Mouse (Mus musculus) heart, postnatal 0 days (tissue): ENCODE measurements around the gene Scn2a. TPM values are rescaled to one million over a fixed set of nuclear protein-coding genes. Genes with fewer than 3 reads are reported as not detected.

Experiments
- ATAC-seq: fragments of 200-750 bp; cut with Nextera tagmentation; 2 replicates; pipeline ENCODE4 v1.8.0; 2017; ENCODE audit warnings: low read depth, moderate number of reproducible peaks, moderate library complexity; ENCODE audit not compliant: insufficient read depth
- DNase-seq: peaks from one replicate; pipeline ENCODE4 v3.0.0-alpha.2; 2016; ENCODE audit warnings: low spot score
- H3K27ac ChIP-seq: fragments of 300-500 bp; sonication (generic); 2 replicates; pipeline ENCODE4 v1.5.1; 2014; ENCODE audit warnings: low read depth, mild to moderate bottlenecking
- H3K27me3 ChIP-seq: fragments of 300-500 bp; sonication (generic); 2 replicates; pipeline ENCODE4 v1.6.1; 2014; ENCODE audit warnings: low read length, mixed read lengths; ENCODE audit not compliant: control insufficient read depth, insufficient read depth
- H3K36me3 ChIP-seq: fragments of 300-500 bp; sonication (generic); replicated peaks from 2 replicates; pipeline ENCODE4 v1.6.1; 2014; ENCODE audit warnings: low read length, mixed read lengths; ENCODE audit not compliant: control insufficient read depth, insufficient read depth
- H3K4me1 ChIP-seq: fragments of 300-500 bp; sonication (generic); 2 replicates; pipeline ENCODE4 v1.6.1; 2014; ENCODE audit warnings: antibody characterized with exemption; ENCODE audit not compliant: control insufficient read depth, insufficient read depth
- H3K4me2 ChIP-seq: fragments of 300-500 bp; sonication (generic); 2 replicates; pipeline ENCODE4 v1.6.1; 2014; ENCODE audit warnings: low read depth, mild to moderate bottlenecking, low read length, moderate library complexity
- H3K4me3 ChIP-seq: fragments of 300-500 bp; sonication (generic); 2 replicates; pipeline ENCODE4 v1.5.1; 2014; ENCODE audit warnings: low read depth, low read length
- H3K9ac ChIP-seq: fragments of 300-500 bp; sonication (generic); replicated peaks from 2 replicates; pipeline ENCODE4 v1.6.1; 2014; ENCODE audit warnings: low read depth, low read length, mixed read lengths
- H3K9me3 ChIP-seq: fragments of 300-500 bp; sonication (generic); replicated peaks from 2 replicates; pipeline ENCODE4 v1.6.1; 2016; ENCODE audit warnings: low read length; ENCODE audit not compliant: control insufficient read depth
- CTCF ChIP-seq: IDR thresholded peaks from 2 replicates; pipeline ENCODE4 v1.5.1; 2016; ENCODE audit warnings: antibody characterized with exemption, control low read depth, low read depth
- EP300 ChIP-seq: IDR thresholded peaks from 2 replicates; pipeline ENCODE4 v1.6.1; 2016; ENCODE audit warnings: antibody characterized with exemption, low read depth
- WGBS: fragments of 180-500 bp; shearing (Covaris S2); extraction: QIAGEN DNeasy Blood & Tissue Kit; methylation state at CpG from one replicate; pipeline ENCODE4 v1.1.7; 2014; 5-methylcytosine and 5-hydroxymethylcytosine counted together
- polyA plus RNA-seq: library from polyadenylated mRNA; unstranded; fragments of >200 nt; fragmentation: Nextera tagmentation; extraction: Ambion mirVana; gene quantifications from 2 replicates; pipeline ENCODE4 v1.2.1, GENCODE M21; 2015
- total RNA-seq: library from RNA; depleted of rRNA; stranded (reverse); fragments of >200 nt; gene quantifications from 2 replicates; pipeline ENCODE4 v1.2.3, GENCODE M21; 2014; ENCODE audit warnings: low replicate concordance

The Scn2a gene
- total and polyA plus RNA-seq, 2 experiments from 2014 or later = 0.40 TPM; not detected in 1

- no peak for TF ChIP-seq CTCF
- TF ChIP-seq EP300 = no peak
- Histone ChIP-seq H3K9me3 (no peaks in the 10 kb centered on the region), H3K27me3 (no peaks in the 10 kb centered on the region), H3K27ac (no peak overlapping the region), H3K4me2 (no peak overlapping the region), H3K4me1 (no peaks in the 10 kb centered on the region), H3K36me3 (no peaks in the 10 kb centered on the region), H3K9ac (no peak overlapping the region), H3K4me3 (no peak overlapping the region)
- ATAC-seq (no peak), DNase-seq (no peak)
- 75% methylated on average over 5 of the region's 5 CpGs for WGBS
Observed at GRCm38 (mm10) chr2:65621838-65622237, 1.3 kb downstream of the Scn2a start.

GRCm38 (mm10) chr2:65652636-65653035 lies 32.1 kb downstream of the Scn2a start:
- Histone ChIP-seq H3K4me1 (no peaks in the 10 kb centered on the region), H3K27me3 (no peaks in the 10 kb centered on the region), H3K9me3 (no peaks in the 10 kb centered on the region), H3K4me3 (no peak overlapping the region), H3K4me2 (no peak overlapping the region), H3K27ac (no peak overlapping the region), H3K36me3 (no peaks in the 10 kb centered on the region), H3K9ac (no peak overlapping the region)
- ATAC-seq (no peak), DNase-seq (no peak)
- 74% methylated on average over 7 of the region's 7 CpGs for WGBS
- no peak for TF ChIP-seq EP300
- no peak for TF ChIP-seq CTCF

- H3K4me1 ChIP-seq = no peaks in the 10 kb centered on the region
- TF ChIP-seq EP300 = no peak
- TF ChIP-seq CTCF = no peak
- DNase-seq = no peak
- no peak overlapping the region for H3K4me2 ChIP-seq
- H3K27ac ChIP-seq = no peak overlapping the region
- H3K4me3 ChIP-seq = no peak overlapping the region
- WGBS = 73% methylated on average over 4 of the region's 4 CpGs
- H3K27me3 ChIP-seq = no peaks in the 10 kb centered on the region
- ATAC-seq = no peak
- no peaks in the 10 kb centered on the region for H3K36me3 ChIP-seq
- no peaks in the 10 kb centered on the region for H3K9me3 ChIP-seq
- H3K9ac ChIP-seq = no peak overlapping the region
Observed at GRCm38 (mm10) chr2:65657031-65657430, 36.5 kb downstream of the Scn2a start.

- Histone ChIP-seq H3K4me3 (no peak overlapping the region), H3K4me1 (no peaks in the 10 kb centered on the region), H3K4me2 (no peak overlapping the region), H3K27ac (no peak overlapping the region), H3K9me3 (no peaks in the 10 kb centered on the region), H3K27me3 (no peaks in the 10 kb centered on the region), H3K9ac (no peak overlapping the region), H3K36me3 (no peaks in the 10 kb centered on the region)
- DNase-seq (no peak), ATAC-seq (no peak)
- no peak for TF ChIP-seq EP300
- TF ChIP-seq CTCF = no peak
- WGBS = 53% methylated on average over 8 of the region's 8 CpGs
Observed at GRCm38 (mm10) chr2:65658430-65658829, 37.9 kb downstream of the Scn2a start.

GRCm38 (mm10) chr2:65663892-65664291 lies 43.3 kb downstream of the Scn2a start:
- Histone ChIP-seq H3K4me1 (no peaks in the 10 kb centered on the region), H3K4me3 (no peak overlapping the region), H3K4me2 (no peak overlapping the region), H3K9ac (no peak overlapping the region), H3K27ac (no peak overlapping the region), H3K27me3 (no peaks in the 10 kb centered on the region), H3K36me3 (no peaks in the 10 kb centered on the region), H3K9me3 (no peaks in the 10 kb centered on the region)
- DNase-seq (no peak), ATAC-seq (no peak)
- TF ChIP-seq CTCF (no peak), EP300 (no peak)

- Histone ChIP-seq H3K9ac (no peak overlapping the region), H3K4me1 (no peaks in the 10 kb centered on the region), H3K36me3 (no peaks in the 10 kb centered on the region), H3K9me3 (no peaks in the 10 kb centered on the region), H3K27me3 (no peaks in the 10 kb centered on the region), H3K4me3 (no peak overlapping the region), H3K27ac (no peak overlapping the region), H3K4me2 (no peak overlapping the region)
- ATAC-seq = no peak
- DNase-seq = no peak
- TF ChIP-seq CTCF (no peak), EP300 (no peak)
- WGBS = 84% methylated on average over 1 of the region's 1 CpGs
Observed at GRCm38 (mm10) chr2:65664481-65664880, 43.9 kb downstream of the Scn2a start.
